Mouse (Mus musculus): ENCODE results near the gene Vps35l.

Gene Vps35l

DNA sequence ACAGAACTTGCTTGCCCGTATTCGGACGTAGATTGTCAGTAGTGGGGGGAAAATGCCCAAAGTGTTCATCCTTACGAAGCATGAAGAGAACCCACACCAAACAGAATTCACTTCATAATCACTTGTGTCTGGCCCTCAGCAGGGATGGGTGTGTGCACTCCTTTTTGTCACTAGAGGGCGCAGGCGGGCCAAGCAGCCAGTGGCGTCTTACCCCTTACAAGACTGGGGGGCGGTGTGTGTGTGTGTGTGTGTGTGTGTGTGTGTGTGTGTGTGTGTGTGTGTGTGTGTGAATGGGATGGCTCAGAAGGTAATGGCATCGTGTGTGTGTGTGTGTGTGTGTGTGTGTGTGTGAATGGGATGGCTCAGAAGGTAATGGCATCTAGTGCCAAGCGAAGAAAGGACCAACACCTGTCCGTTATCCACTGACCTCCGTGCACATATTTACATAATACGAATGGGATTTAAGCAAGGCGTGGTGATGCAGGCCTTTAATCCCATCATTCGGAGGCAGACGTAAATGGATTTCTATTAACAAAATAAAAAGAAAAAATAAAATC is at the start of gene Vps35l:
Vps35l (plus strand) TSS at position 252 of the 557 bp plus-strand sequence.
- peak; percentile 72 for DNase-seq (ENCODE audit: low spot score)

DNA sequence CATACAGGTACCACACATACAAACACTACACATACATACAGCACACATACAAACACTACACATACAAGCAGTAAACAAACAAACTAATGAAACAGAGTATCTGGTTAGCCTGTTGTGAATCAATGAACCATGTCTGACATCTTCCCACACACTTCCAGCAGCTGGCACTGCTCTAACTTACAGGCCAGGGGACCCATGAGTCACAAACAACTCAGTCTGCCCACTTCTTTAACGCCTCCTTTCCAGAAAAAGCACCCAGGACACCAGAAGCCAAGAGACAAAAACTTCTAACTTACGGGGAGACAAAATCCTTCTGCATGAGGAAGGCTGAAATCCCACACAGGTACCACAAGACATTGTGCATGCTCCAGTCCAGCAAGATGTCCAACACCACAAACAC is 48.7 kb upstream of the Vps35l start:
- DNase-seq (ENCODE audit: low spot score): no peak

DNA sequence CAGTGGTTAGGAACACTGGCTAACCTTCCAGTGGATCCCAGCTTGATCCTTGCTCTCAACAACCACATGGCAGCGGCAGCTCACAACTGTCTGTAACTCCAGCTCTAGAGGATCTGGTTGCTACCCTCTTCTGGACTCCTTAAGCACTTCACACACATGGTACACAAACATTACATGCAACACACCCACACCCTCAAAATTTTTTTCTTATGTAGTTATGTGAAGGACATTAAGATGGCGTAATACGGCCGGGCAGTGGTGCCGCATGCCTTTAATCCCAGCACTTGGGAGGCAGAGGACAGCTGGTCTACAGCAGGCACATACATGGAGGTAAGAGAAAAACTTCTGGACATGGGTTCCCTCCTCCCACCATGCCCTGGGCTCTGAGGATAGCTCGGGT is 43.9 kb upstream of the Vps35l start:
- DNase-seq (ENCODE audit: low spot score): no peak

GRCm38 (mm10) chr7:118697168-118697567 is 42.9 kb upstream of the Vps35l start:
- DNase-seq (ENCODE audit: low spot score): no peak

- DNase-seq (ENCODE audit: low spot score): no peak
Measured at GRCm38 (mm10) chr7:118698882-118699281, 41.1 kb upstream of the Vps35l start.

GRCm38 (mm10) chr7:118703144-118703561 is 36.9 kb upstream of the Vps35l start:
- no peak for DNase-seq (ENCODE audit: low spot score)

- no peak for DNase-seq (ENCODE audit: low spot score)
Measured at GRCm38 (mm10) chr7:118704001-118704850, 35.8 kb upstream of the Vps35l start.

- peak; percentile 92 for DNase-seq (ENCODE audit: low spot score)
Measured at GRCm38 (mm10) chr7:118705101-118705961, 34.7 kb upstream of the Vps35l start, which contains the start of gene Gde1. TSS of gene Gde1 (minus strand) at chr7:118705778.

DNA sequence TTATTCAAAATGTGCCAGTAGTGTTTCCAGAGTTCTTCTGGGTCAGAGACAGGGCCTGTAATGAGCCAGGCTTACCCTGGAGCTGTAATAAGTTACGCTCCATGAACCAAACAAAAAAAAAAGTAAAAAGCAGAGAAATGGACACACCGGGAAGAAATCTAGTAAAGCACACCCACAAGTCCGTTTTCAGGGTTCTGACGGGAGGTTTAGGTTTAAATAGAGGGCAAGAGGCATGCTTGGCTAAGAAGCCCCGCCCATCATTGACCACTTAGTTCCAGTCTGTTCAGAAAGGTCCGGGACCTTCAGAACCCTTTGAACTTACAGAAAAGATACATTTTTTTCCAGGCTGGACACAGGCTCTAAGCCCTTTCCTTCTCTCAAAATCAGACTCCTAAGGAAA is 34.0 kb upstream of the Vps35l start:
- DNase-seq (ENCODE audit: low spot score): no peak

- no peak for DNase-seq (ENCODE audit: low spot score)
Measured at GRCm38 (mm10) chr7:118706488-118706887, 33.5 kb upstream of the Vps35l start.

- no peak for DNase-seq (ENCODE audit: low spot score)
Measured at GRCm38 (mm10) chr7:118707216-118707615, 32.8 kb upstream of the Vps35l start.

DNA sequence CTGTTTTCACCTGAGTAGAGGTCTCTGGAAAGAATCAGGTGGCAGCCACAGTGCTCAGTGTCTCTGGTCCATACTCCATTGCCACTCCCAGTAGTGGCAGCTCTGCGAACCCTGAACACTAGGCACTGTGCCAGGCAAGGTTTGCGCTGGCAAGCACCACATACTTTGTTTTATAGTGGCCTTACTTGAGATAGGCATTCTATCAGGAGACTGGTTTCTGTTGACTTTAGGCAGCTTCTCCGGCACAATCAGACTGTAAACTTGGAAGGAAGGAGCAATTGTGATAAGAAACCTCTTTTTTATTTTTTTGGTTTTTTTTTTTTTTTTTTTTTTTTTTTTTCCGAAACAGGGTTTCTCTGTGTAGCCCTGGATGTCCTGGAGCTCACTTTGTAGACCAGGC is 32.0 kb upstream of the Vps35l start:
- peak; percentile 21 for DNase-seq (ENCODE audit: low spot score)

DNA sequence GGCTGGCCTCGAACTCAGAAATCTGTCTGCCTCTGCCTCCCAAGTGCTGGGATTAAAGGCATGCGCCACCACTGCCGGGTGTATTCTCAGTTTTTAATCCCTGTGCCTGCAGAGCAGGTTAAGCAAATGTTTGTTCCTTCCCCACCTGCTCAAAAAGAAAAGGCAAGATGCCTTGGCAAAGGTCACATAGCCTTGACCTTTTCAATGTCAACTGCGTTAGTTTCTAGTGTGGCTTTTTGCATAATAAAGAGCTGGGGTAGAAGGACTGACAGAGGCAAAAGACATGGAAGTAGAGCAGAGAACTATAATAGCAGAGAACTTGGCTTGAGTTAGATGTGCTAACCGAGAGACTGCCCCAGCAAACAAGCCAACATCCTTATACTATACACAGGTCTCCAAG is 29.2 kb upstream of the Vps35l start:
- DNase-seq (ENCODE audit: low spot score): no peak

DNA sequence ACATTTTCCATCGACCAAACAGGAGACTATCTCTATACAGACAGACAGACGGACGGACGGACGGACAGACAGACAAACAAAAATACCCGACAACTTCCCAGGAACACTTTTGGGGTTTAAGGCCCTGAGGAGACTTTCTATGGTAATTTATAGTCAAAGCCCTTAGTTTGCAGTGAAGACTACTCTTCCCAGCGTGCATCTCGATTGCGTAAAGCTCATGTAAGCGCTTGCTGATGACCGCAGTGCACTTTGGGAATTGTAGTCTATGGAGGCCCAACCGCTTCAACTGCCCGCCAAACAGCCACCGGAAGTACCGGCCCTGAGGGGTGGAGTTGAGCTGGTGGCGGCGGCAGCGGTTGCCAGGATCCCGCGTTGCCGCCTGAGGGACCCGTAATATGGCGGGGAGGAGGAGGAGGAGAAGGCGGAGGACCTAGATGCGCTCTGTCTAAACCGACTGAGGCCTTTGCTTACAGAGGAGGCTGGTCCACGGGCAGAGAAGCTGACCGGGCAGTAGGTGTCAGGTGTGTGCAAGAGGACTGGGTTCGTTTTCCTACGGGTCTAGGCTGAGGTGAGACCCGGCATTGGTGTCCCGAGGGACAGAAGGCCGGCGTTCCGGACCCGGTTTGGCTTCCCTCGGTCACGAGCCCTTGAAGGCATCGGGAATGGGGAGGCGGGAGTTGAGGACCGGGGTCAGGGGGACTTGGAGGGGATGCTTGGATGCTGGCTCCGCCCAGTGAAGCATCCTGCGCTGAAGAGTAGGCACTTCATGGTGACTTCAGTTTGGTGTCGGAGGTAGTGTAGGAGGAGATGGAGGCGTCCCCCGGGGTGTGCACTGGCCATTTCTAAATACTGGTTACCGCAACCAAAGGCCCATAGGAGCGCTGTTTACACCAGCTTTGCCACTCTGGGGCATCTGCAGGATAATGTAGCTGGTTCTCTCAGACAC is 27.5 kb upstream of the Vps35l start, which contains the start of gene Ccp110:
Ccp110 (plus strand) TSS at position 325 of the 946 bp plus-strand sequence.
- DNase-seq (ENCODE audit: low spot score): peak; percentile 89

DNA sequence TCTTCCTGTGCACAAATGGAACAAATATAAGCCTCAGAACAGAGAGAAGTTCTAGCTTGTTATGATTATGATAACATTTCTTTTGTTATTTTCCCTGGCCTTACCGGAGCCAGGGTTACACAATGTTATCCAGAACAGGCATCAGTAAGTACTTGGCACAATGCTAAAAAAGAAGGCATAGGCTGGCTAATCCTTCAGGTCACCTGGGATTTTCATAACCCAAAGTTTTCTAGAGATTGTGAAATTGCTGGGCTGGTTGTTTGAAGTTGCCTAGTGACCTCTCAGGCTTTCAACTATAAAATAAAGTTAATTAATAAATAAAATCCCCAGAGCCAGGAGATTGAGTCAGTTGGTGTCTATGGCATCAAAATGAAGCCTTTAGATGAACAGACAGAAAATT is 25.2 kb upstream of the Vps35l start:
- no peak for DNase-seq (ENCODE audit: low spot score)

DNA sequence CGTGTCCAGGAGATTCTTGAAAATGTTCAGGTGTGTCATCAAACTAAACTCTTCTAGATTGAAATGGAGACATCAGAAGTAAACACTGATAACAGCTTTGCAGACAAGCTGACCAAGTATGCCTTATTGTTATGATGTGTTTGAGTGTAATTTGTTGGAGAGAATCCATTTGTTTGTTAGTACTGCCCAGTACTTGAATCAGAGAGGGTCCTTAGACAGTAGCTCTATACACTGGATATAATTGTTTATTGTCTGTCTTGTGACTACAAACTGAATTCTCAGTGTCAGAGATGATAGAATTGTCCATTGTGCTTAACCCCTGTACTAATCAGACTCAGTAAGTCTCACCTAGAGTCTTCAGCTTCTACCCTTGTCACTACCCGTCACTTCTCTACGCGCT is 22.0 kb upstream of the Vps35l start:
- DNase-seq (ENCODE audit: low spot score): no peak

- no peak for DNase-seq (ENCODE audit: low spot score)
Measured at GRCm38 (mm10) chr7:118723927-118724326, 16.1 kb upstream of the Vps35l start.

- no peak for DNase-seq (ENCODE audit: low spot score)
Measured at GRCm38 (mm10) chr7:118725459-118725858, 14.6 kb upstream of the Vps35l start.

- DNase-seq (ENCODE audit: low spot score): no peak
Measured at GRCm38 (mm10) chr7:118728846-118729587, 11.0 kb upstream of the Vps35l start.

DNA sequence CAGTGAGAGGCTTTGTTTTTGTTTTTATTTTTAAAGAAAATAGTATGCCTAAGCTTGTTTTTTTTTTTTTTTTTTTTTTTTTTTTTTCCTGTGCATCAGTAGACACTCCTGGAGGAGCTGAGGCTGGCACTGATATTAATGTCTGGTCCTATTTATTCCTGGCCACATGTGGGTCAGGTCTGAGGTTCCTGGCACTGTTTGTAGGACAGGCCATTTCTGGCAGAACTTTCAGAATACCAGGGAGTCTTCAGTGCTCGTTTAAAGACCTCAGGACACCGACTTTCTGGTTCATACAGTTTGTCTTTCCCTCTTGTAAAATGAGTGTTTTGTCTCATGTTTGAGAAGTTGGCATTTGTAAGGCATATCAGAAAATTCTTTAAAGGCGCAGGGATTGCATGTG is 8.2 kb upstream of the Vps35l start:
- no peak for DNase-seq (ENCODE audit: low spot score)

GRCm38 (mm10) chr7:118733225-118733624 is 6.8 kb upstream of the Vps35l start:
- DNase-seq (ENCODE audit: low spot score): no peak

All from ovary, postnatal 36 days (tissue).